Mouse (Mus musculus) hindbrain, embryonic 10.5 days (tissue): ENCODE results near the gene Mrrf. TPM values are rescaled to one million over a fixed set of nuclear protein-coding genes. Genes with fewer than 3 reads are reported as not detected.
"Not testable (repeated sequence)": the region's sequence is repeated elsewhere in the genome, so short reads cannot be mapped to it uniquely, and the experiment has no call there.

Source experiments
- DNase-seq: peaks from one replicate; pipeline ENCODE4 v3.0.0-alpha.2; 2017; ENCODE audit warnings: low spot score
- H3K27ac ChIP-seq: fragments of 300-500 bp; sonication (generic); 2 replicates; pipeline ENCODE4 v1.5.1; 2016; ENCODE audit warnings: mild to moderate bottlenecking, moderate library complexity
- H3K27me3 ChIP-seq: fragments of 300-500 bp; sonication (generic); 2 replicates; pipeline ENCODE4 v1.6.1; 2016; ENCODE audit warnings: mild to moderate bottlenecking; ENCODE audit not compliant: poor library complexity, insufficient read depth, severe bottlenecking
- H3K36me3 ChIP-seq: fragments of 300-500 bp; sonication (generic); 2 replicates; pipeline ENCODE4 v1.6.1; 2016; ENCODE audit warnings: mild to moderate bottlenecking, moderate library complexity
- H3K4me1 ChIP-seq: fragments of 300-500 bp; sonication (generic); replicated peaks from 2 replicates; pipeline ENCODE4 v1.6.1; 2016; ENCODE audit warnings: mild to moderate bottlenecking
- H3K4me3 ChIP-seq: fragments of 300-500 bp; sonication (generic); 2 replicates; pipeline ENCODE4 v1.5.1; 2016; ENCODE audit warnings: mild to moderate bottlenecking, moderate library complexity
- H3K9me3 ChIP-seq: fragments of 300-500 bp; sonication (generic); 2 replicates; pipeline ENCODE4 v1.6.1; 2016; ENCODE audit warnings: mild to moderate bottlenecking, moderate library complexity
- WGBS: fragments of 180-500 bp; shearing (Covaris S2); methylation state at CpG from one replicate; pipeline ENCODE4 v1.1.7; 2016; 5-methylcytosine and 5-hydroxymethylcytosine counted together
- polyA plus RNA-seq: library from polyadenylated mRNA; unstranded; fragments of >200 nt; fragmentation: Nextera tagmentation; extraction: Ambion mirVana; gene quantifications from 2 replicates; pipeline ENCODE4 v1.2.1, GENCODE M21; 2016

Gene Mrrf
- polyA plus RNA-seq, 1 experiment from 2014 or later: 25.9 TPM

- under 1% methylated on average over 38 of the region's 38 CpGs for WGBS
- no peaks in the 10 kb centered on the region for H3K36me3 ChIP-seq
- no peaks in the 10 kb centered on the region for H3K9me3 ChIP-seq
- peak; percentile 70 for DNase-seq
- H3K4me1 ChIP-seq: peaks cover 43% of the 10 kb centered on the region
- H3K4me3 ChIP-seq: peak overlapping the region; percentile 57
- H3K27me3 ChIP-seq: peaks cover 100% of the 10 kb centered on the region
- no peak overlapping the region for H3K27ac ChIP-seq
Observed at GRCm38 (mm10) chr2:36103555-36104367, 32.4 kb upstream of the Mrrf start.

DNA sequence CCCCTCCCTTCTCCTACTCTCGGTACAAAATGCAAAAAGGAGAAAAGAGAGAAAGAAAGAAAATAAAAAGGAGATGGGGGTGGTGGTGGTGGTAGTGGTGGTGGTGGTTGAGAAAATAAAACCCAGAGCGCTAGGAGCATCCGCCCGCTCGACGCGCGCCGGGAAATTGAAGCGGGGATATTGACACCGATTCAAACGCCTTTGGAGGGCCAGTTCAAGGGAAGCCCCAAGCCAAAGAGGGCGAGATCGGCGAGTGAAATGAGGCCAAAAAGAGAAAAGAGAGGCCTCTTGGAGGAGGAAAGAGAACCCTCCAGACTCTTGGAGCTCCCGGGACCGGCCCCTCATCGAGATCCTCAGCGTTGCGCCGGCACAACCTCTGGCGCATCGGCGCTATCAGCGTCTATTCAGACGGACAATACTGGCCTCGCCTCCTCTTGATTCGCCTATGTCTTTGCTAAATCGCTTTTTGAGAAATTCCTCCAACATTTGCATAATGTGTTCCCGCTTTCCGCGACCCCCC is 31.7 kb upstream of the Mrrf start:
- H3K4me3 ChIP-seq: peak overlapping the region; percentile 57
- H3K27ac ChIP-seq: no peak overlapping the region
- peaks cover 43% of the 10 kb centered on the region for H3K4me1 ChIP-seq
- H3K9me3 ChIP-seq: no peaks in the 10 kb centered on the region
- no peaks in the 10 kb centered on the region for H3K36me3 ChIP-seq
- H3K27me3 ChIP-seq: peaks cover 100% of the 10 kb centered on the region
- under 1% methylated on average over 32 of the region's 32 CpGs for WGBS
- DNase-seq: peak; percentile 69

DNA sequence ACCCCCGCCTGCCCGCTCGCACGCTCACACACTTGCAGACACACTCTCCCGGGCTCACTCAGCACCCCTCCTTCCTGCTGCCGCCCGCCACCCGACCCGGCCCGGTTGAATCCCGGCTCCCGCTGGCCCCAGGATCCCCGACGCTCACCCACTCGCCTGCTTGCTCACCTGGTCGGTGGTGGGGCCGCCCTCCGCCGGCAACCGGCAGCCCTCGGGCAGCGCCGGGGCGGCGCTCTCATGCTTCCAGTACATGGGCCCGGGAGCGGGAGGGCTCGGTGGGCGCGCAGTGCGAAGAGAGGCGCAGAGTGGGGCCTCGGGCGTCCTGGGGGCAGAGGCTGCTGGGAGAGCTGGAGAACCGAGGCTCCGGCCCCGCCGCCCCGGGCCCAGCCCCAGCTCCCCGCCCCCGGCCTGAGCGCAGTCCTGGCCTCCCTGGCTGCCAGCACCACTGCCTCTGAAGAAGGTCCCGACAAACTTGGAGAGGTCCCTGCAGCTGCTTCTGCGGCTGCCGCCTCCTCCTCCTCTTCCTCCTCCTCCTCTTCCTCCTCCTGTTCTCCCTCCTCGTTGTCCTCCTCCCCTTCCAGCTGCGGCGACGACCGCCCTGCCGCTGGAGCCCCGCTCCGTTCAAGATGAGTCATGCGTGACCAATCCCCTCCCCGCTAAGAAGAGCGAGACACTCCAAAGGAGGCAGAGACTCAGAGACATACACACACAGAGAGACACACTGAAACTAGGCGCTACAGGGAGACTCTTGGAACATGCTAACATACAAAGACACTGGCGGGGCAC is 31.0 kb upstream of the Mrrf start, which contains the start of gene Lhx6:
Gene Lhx6, minus strand, starts transcription at position 453 of the 786 bp plus-strand sequence.
- peaks cover 100% of the 10 kb centered on the region for H3K27me3 ChIP-seq
- peaks cover 43% of the 10 kb centered on the region for H3K4me1 ChIP-seq
- no peaks in the 10 kb centered on the region for H3K36me3 ChIP-seq
- peak within 1 kb of the TSS; percentile 64; the same call in 1 of the 2 replicates for H3K27ac ChIP-seq
- peak; percentile 55 for DNase-seq
- peak within 1 kb of the TSS; percentile 57 for H3K4me3 ChIP-seq
- WGBS: under 1% methylated on average over 57 of the region's 58 CpGs
- no peaks in the 10 kb centered on the region for H3K9me3 ChIP-seq

- no peak for DNase-seq
- Histone ChIP-seq H3K27me3 (peaks cover 72% of the 10 kb centered on the region), H3K9me3 (no peaks in the 10 kb centered on the region), H3K4me1 (peaks cover 22% of the 10 kb centered on the region), H3K4me3 (no peak overlapping the region), H3K36me3 (no peaks in the 10 kb centered on the region), H3K27ac (no peak overlapping the region)
- 6% methylated on average over 7 of the region's 7 CpGs for WGBS
Observed at GRCm38 (mm10) chr2:36108615-36109014, 27.6 kb upstream of the Mrrf start.

- Histone ChIP-seq H3K36me3 (peaks cover 23% of the 10 kb centered on the region), H3K9me3 (no peaks in the 10 kb centered on the region), H3K4me3 (no peak overlapping the region), H3K4me1 (no peaks in the 10 kb centered on the region), H3K27ac (no peak overlapping the region), H3K27me3 (peaks cover 32% of the 10 kb centered on the region)
- no peak for DNase-seq
- 73% methylated on average over 3 of the region's 3 CpGs for WGBS
Observed at GRCm38 (mm10) chr2:36112632-36113031, 23.6 kb upstream of the Mrrf start.

DNA sequence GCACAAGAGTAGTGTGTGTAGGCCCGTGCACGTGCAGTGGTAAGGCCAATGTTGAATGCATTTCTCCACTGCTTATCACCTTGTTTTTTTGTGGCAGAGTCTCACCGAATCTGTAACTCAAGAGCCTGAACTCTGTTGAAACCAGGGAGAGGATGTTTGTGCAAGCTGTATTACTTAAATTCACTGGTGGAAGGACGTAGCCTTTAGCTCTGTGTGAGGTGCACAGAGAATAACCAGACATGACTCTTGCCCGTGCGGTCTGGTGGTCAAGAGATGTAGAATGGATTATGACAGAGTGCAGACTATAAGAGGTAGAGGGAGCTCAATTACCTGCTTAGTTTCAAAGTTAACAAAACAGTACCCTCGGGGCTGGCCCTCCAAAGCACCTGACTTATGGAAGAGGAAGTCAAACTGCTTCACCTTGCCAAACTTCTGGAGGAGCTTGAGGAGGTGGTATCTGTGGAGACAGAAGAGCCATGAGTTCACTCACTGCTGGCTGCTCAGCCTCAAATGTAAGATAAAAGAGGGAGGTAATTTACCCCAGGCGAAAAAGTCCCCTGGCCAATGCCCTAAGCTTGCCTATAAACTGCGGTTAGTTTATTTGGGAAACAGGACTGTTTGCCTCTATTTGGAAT is 9.3 kb upstream of the Mrrf start:
- DNase-seq: no peak
- WGBS: 93% methylated on average over 9 of the region's 9 CpGs

GRCm38 (mm10) chr2:36127973-36128372 is 8.2 kb upstream of the Mrrf start:
- H3K36me3 ChIP-seq: peaks cover 88% of the 10 kb centered on the region
- DNase-seq: no peak
- no peak overlapping the region for H3K4me3 ChIP-seq
- H3K27me3 ChIP-seq: no peaks in the 10 kb centered on the region
- 85% methylated on average over 4 of the region's 4 CpGs for WGBS
- no peaks in the 10 kb centered on the region for H3K4me1 ChIP-seq
- H3K9me3 ChIP-seq: no peaks in the 10 kb centered on the region
- H3K27ac ChIP-seq: no peak overlapping the region

More for the DNA sequence above, 9.3 kb upstream of the Mrrf start:
- H3K27ac ChIP-seq: no peak overlapping the region
- peaks cover 88% of the 10 kb centered on the region for H3K36me3 ChIP-seq
- no peaks in the 10 kb centered on the region for H3K9me3 ChIP-seq
- no peaks in the 10 kb centered on the region for H3K4me1 ChIP-seq
- no peak overlapping the region for H3K4me3 ChIP-seq
- H3K27me3 ChIP-seq: no peaks in the 10 kb centered on the region

DNA sequence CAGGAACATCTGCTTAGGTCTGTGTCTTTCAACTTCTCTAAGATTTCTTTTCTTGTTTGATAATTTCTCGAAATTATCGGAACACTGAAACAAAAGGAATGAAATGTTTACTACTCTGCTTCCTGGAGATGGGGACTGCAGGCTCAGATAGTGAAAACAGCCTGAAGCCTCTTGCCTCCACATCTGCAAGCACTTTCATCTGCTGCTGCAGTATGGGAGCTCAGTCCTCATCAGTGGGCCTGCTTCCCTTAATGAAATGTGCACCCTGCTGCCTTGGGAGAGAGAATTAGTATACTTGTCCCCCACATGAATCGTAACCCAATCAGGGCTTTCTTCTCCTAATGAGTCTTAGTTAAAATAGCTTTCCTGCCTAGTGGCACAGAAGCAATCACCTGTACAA is 7.1 kb upstream of the Mrrf start:
- 89% methylated on average over 3 of the region's 3 CpGs for WGBS
- no peak overlapping the region for H3K27ac ChIP-seq

GRCm38 (mm10) chr2:36135887-36136286 is 302 bp upstream of the Mrrf start:
- WGBS: under 1% methylated on average over 4 of the region's 4 CpGs
- Histone ChIP-seq H3K4me3 (peak overlapping the region; percentile 75), H3K27ac (peak overlapping the region; percentile 95), H3K9me3 (no peaks in the 10 kb centered on the region), H3K4me1 (peaks cover 17% of the 10 kb centered on the region), H3K27me3 (no peaks in the 10 kb centered on the region), H3K36me3 (peaks cover 39% of the 10 kb centered on the region)
- DNase-seq: no peak

More for the DNA sequence above, 7.1 kb upstream of the Mrrf start:
- DNase-seq: no peak
- H3K9me3 ChIP-seq: no peaks in the 10 kb centered on the region
- H3K4me3 ChIP-seq: no peak overlapping the region
- H3K36me3 ChIP-seq: peaks cover 88% of the 10 kb centered on the region
- H3K27me3 ChIP-seq: no peaks in the 10 kb centered on the region
- no peaks in the 10 kb centered on the region for H3K4me1 ChIP-seq

GRCm38 (mm10) chr2:36139096-36139495 is 2.9 kb downstream of the Mrrf start:
- WGBS: 84% methylated on average over 2 of the region's 2 CpGs
- Histone ChIP-seq H3K27ac (no peak overlapping the region), H3K4me3 (no peak overlapping the region), H3K36me3 (peaks cover 34% of the 10 kb centered on the region), H3K9me3 (no peaks in the 10 kb centered on the region), H3K4me1 (peaks cover 17% of the 10 kb centered on the region), H3K27me3 (no peaks in the 10 kb centered on the region)
- no peak for DNase-seq

- H3K36me3 ChIP-seq: peaks cover 33% of the 10 kb centered on the region
- H3K4me3 ChIP-seq: no peak overlapping the region
- H3K9me3 ChIP-seq: no peaks in the 10 kb centered on the region
- 72% methylated on average over 7 of the region's 7 CpGs for WGBS
- no peaks in the 10 kb centered on the region for H3K4me1 ChIP-seq
- no peak for DNase-seq
- no peaks in the 10 kb centered on the region for H3K27me3 ChIP-seq
- no peak overlapping the region for H3K27ac ChIP-seq
Observed at GRCm38 (mm10) chr2:36148876-36149365, 12.7 kb downstream of the Mrrf start.

DNA sequence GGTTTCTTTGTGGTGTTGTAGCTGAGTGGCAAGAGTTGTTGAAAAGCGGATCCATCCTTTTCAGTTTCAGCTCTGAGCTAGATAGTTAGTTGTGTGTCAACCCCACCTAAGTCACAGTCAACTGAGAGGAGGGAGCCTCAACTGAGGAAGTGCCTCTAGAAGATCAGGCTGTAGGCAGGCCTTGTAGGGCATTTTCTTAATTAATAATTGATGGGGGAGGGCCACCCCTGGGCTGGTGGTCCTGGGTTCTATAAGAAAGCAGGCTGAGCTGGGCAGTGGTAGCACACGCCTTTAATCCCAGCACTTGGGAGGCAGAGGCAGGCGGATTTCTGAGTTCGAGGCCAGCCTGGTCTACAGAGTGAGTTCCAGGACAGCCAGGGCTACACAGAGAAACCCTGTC is 16.2 kb downstream of the Mrrf start:
- peaks cover 44% of the 10 kb centered on the region for H3K36me3 ChIP-seq
- not testable (repeated sequence) for H3K27me3 ChIP-seq

More for the DNA sequence above, 16.2 kb downstream of the Mrrf start:
- not testable (repeated sequence) for H3K4me3 ChIP-seq, H3K27ac ChIP-seq, DNase-seq, H3K4me1 ChIP-seq, H3K9me3 ChIP-seq
- WGBS: 95% methylated on average over 4 of the region's 4 CpGs
